In the genomic region with DNA sequence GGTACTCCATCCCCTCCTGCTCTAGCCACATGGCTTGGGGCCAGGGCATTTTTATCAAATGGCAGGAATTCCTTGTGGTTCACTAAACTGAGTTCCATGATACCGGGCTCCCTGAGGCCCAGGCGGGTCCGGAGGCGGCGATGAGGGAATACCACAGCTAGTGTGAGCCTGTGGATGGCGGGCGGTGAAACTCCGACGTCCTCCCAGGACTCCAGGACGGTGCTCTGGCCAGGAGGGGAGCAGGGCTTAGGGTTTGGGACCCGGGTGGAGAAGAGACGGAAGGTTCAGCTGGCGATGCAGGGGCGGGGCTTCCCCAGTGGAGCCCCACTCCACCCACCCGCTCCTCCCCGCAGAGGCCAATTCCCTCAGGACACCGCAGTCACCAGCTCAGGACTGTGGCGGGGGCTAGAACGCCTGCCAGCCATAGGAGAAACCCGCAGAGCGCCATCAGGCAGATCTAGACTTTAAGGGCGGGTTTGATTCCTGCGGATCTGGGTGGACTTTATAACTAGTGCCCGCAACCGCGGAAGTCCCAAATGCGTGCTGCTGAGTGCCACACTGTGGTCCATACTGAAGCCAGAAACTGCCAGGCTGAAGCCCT, we compare ENCODE assay signal across 8 mouse cellular contexts. TPM values are rescaled to one million over a fixed set of nuclear protein-coding genes. Genes with fewer than 3 reads are reported as not detected.
A peak's percentile ranks its signal among the peaks of the same experiment; 100 is the strongest.
DNase-seq lines count a peak whose midpoint lies in the region; ATAC-seq and TF ChIP-seq lines count a peak whose summit lies in the region.

No protein-coding gene starts in this region.

- H3K4me3 ChIP-seq in left cerebral cortex, adult 2 months, result peak overlapping the region; percentile 11; the same call in 1 of the 2 replicates
- H3K4me3 ChIP-seq in hindbrain, embryonic 14.5 days (replicated peaks; ENCODE audit: low read length), result peak overlapping the region; percentile 19
- peak overlapping the region; percentile 75 for H3K4me3 ChIP-seq in megakaryocyte, embryonic 14.5 days (replicated peaks)

- peak overlapping the region; percentile 54 for H3K4me2 ChIP-seq in hindbrain, embryonic 14.5 days (replicated peaks)

- H3K36me3 ChIP-seq in hindbrain, embryonic 14.5 days (replicated peaks; ENCODE audit: control insufficient read depth, insufficient read depth), result no peaks in the 10 kb centered on the region
- H3K36me3 ChIP-seq in megakaryocyte, embryonic 14.5 days (replicated peaks; ENCODE audit: low read length), result no peaks in the 10 kb centered on the region

- 2% methylated on average over 27 of the region's 27 CpGs for WGBS in hindbrain, embryonic 14.5 days

- no peak for TF ChIP-seq CTCF in left cerebral cortex, adult 2 months (IDR thresholded peaks at IDR 0.05)

- DNase-seq in left cerebral cortex, adult 2 months (ENCODE audit: extremely low spot score in 1 of 2, low spot score in 2 of 2), result no peak
- no peak for DNase-seq in left cerebral cortex, adult 18-20 months (ENCODE audit: low spot score in 2 of 2)
- no peak for DNase-seq in hindbrain, embryonic 14.5 days (ENCODE audit: low spot score)
- DNase-seq in cerebellum, adult 8-10 months, result no peak
- DNase-seq in thymus, postnatal 0 days (ENCODE audit: low spot score), result no peak
- DNase-seq in thymus, adult 18-20 months, result no peak

- peak overlapping the region; percentile 44; the same call in 1 of the 2 replicates for H3K9ac ChIP-seq in hindbrain, embryonic 14.5 days

- ATAC-seq in common myeloid progenitor, adult 5-6 weeks (replicated peaks; ENCODE audit: low read depth, poor library complexity, severe bottlenecking), result peak; percentile 81
- peak; percentile 27; the same call in 1 of the 2 replicates for ATAC-seq in hindbrain, embryonic 14.5 days (ENCODE audit: low FRiP score)

- H3K27ac ChIP-seq in left cerebral cortex, adult 2 months, result no peak overlapping the region
- no peak overlapping the region for H3K27ac ChIP-seq in hindbrain, embryonic 14.5 days

- intact Hi-C loops in left cerebral cortex, adult 2 months (cut with DNase I), result no loop called here

- H3K27me3 ChIP-seq in hindbrain, embryonic 14.5 days (ENCODE audit: control insufficient read depth, insufficient read depth, low read length), result peaks cover 30% of the 10 kb centered on the region
- H3K27me3 ChIP-seq in megakaryocyte, embryonic 14.5 days (replicated peaks), result peaks cover 49% of the 10 kb centered on the region

- 0 out of 2 replicates have a peak, but pooled peaks cover 3% of the 10 kb centered on the region for H3K4me1 ChIP-seq in hindbrain, embryonic 14.5 days (replicated peaks; ENCODE audit: control insufficient read depth, insufficient read depth, low read length)
- peaks cover 10% of the 10 kb centered on the region for H3K4me1 ChIP-seq in megakaryocyte, embryonic 14.5 days

- no peaks in the 10 kb centered on the region for H3K9me3 ChIP-seq in hindbrain, embryonic 14.5 days (ENCODE audit: control insufficient read depth, low read length)
- peaks cover 7% of the 10 kb centered on the region; the same call in 1 of the 2 replicates for H3K9me3 ChIP-seq in megakaryocyte, embryonic 14.5 days

RNA-seq across cellular contexts. Expression of a gene that starts 20.4 kb away (rescaled TPM):
- total RNA-seq in left cerebral cortex, adult 2 months (2021), result 10 to 100 TPM; 44.5 to 45.1 TPM
- total RNA-seq in left cerebral cortex, adult 18-20 months (2021), result 10 to 100 TPM; 39.3 to 43.6 TPM
- total RNA-seq in common myeloid progenitor, adult 5-6 weeks (2017), result 19.6 and 21.1 TPM in 2 replicates
- polyA plus RNA-seq in hindbrain, embryonic 14.5 days (2014; fragmentation: Nextera tagmentation; extraction: Ambion mirVana), result 132 and 151 TPM in 2 replicates
- 81.8 and 103 TPM in 2 replicates for polyA plus RNA-seq in megakaryocyte, embryonic 14.5 days (2012; ENCODE audit: insufficient read depth, low replicate concordance)
- 155 and 159 TPM in 2 replicates for polyA plus RNA-seq in thymus, postnatal 0 days (2015; fragmentation: Nextera tagmentation; extraction: Ambion mirVana)

RNA-seq across cellular contexts. Expression of a gene that starts 34.6 kb away (rescaled TPM):
- total RNA-seq in left cerebral cortex, adult 2 months (2021), result 10 to 100 TPM; 25.1 to 27.2 TPM
- 10 to 100 TPM; 22.9 to 25.7 TPM for total RNA-seq in left cerebral cortex, adult 18-20 months (2021)
- 12.8 and 18.4 TPM in 2 replicates for total RNA-seq in common myeloid progenitor, adult 5-6 weeks (2017)
- 19.7 and 19.8 TPM in 2 replicates for polyA plus RNA-seq in hindbrain, embryonic 14.5 days (2014; fragmentation: Nextera tagmentation; extraction: Ambion mirVana)
- 2.5 TPM in 2 replicates for polyA plus RNA-seq in megakaryocyte, embryonic 14.5 days (2012; ENCODE audit: insufficient read depth, low replicate concordance)
- 11.4 and 16.1 TPM in 2 replicates for polyA plus RNA-seq in thymus, postnatal 0 days (2015; fragmentation: Nextera tagmentation; extraction: Ambion mirVana)

RNA-seq across cellular contexts. Expression of a gene that starts 47.3 kb away (rescaled TPM):
- not detected for total RNA-seq in left cerebral cortex, adult 2 months (2021)
- under 1 TPM in 1 of 2 experiments, not detected in 1; 0.37 TPM for total RNA-seq in left cerebral cortex, adult 18-20 months (2021)
- total RNA-seq in common myeloid progenitor, adult 5-6 weeks (2017), result not detected in 2 replicates
- not detected in 2 replicates for polyA plus RNA-seq in hindbrain, embryonic 14.5 days (2014; fragmentation: Nextera tagmentation; extraction: Ambion mirVana)
- polyA plus RNA-seq in megakaryocyte, embryonic 14.5 days (2012; ENCODE audit: insufficient read depth, low replicate concordance), result not detected in 2 replicates
- 1.9 and 2.7 TPM in 2 replicates for polyA plus RNA-seq in thymus, postnatal 0 days (2015; fragmentation: Nextera tagmentation; extraction: Ambion mirVana)

RNA-seq across cellular contexts. Expression of a gene that starts 48.9 kb away (rescaled TPM):
- not detected for total RNA-seq in left cerebral cortex, adult 2 months (2021)
- total RNA-seq in left cerebral cortex, adult 18-20 months (2021), result not detected
- not detected in 2 replicates for total RNA-seq in common myeloid progenitor, adult 5-6 weeks (2017)
- polyA plus RNA-seq in hindbrain, embryonic 14.5 days (2014; fragmentation: Nextera tagmentation; extraction: Ambion mirVana), result 0.18 and 0.23 TPM in 2 replicates
- not detected in 2 replicates for polyA plus RNA-seq in megakaryocyte, embryonic 14.5 days (2012; ENCODE audit: insufficient read depth, low replicate concordance)
- 0.12 TPM in 1 of 2 replicates, not detected in the other for polyA plus RNA-seq in thymus, postnatal 0 days (2015; fragmentation: Nextera tagmentation; extraction: Ambion mirVana)

Comparison
In these comparisons a context has a peak if more than half of its experiments do, and no peak if none do; other contexts are left out.
1. H3K4me3 ChIP-seq: peak in every context shown above with its lines; median percentile 75 in megakaryocyte, embryonic 14.5 days; 19 in hindbrain, embryonic 14.5 days; 11 in left cerebral cortex, adult 2 months.